Mouse (Mus musculus): ENCODE data around the gene Cx3cr1. TPM values are rescaled to one million over a fixed set of nuclear protein-coding genes. Genes with fewer than 3 reads are reported as not detected.

Cx3cr1 gene
- polyA plus RNA-seq, 1 experiment from 2014 or later = 6.1 TPM

- no peaks in the 10 kb centered on the region for H3K36me3 ChIP-seq (replicated peaks)
- no peaks in the 10 kb centered on the region for H3K27me3 ChIP-seq (replicated peaks; ENCODE audit: low read depth, poor library complexity, severe bottlenecking)
- H3K4me3 ChIP-seq = no peak overlapping the region
- no peaks in the 10 kb centered on the region for H3K4me1 ChIP-seq
- DNase-seq (ENCODE audit: low spot score) = no peak
- 86% methylated on average over 7 of the region's 7 CpGs for WGBS
- no peaks in the 10 kb centered on the region for H3K9me3 ChIP-seq
- H3K27ac ChIP-seq (replicated peaks) = no peak overlapping the region
Observed at GRCm38 (mm10) chr9:120043115-120043514, 26.6 kb downstream of the Cx3cr1 start.

GRCm38 (mm10) chr9:120037414-120037813 lies 32.3 kb downstream of the Cx3cr1 start:
- no peaks in the 10 kb centered on the region for H3K4me1 ChIP-seq
- no peak overlapping the region for H3K4me3 ChIP-seq
- DNase-seq (ENCODE audit: low spot score) = no peak
- WGBS = 85% methylated on average over 7 of the region's 7 CpGs
- H3K9me3 ChIP-seq = no peaks in the 10 kb centered on the region
- no peak overlapping the region for H3K27ac ChIP-seq (replicated peaks)
- H3K36me3 ChIP-seq (replicated peaks) = no peaks in the 10 kb centered on the region
- no peaks in the 10 kb centered on the region for H3K27me3 ChIP-seq (replicated peaks; ENCODE audit: low read depth, poor library complexity, severe bottlenecking)

DNA sequence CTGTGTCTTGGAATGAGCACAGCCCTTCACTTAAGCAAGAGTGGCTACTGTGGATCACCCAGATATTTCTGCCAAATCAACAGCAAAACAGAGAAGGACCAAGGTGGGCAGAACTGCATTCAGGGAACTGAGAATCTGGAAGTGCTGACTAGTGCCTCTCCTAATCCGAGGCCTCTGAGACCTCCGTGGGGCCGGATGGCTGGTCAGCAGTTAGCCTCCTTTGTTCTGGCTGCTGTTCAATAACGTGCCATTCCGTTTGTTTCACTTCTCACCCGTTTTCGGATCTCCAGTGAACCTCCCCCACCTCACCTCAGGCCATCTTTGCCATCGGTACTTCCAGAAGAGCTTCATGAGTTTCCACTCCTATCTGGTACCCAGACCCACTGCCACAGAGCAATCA lies 35.3 kb downstream of the Cx3cr1 start:
- H3K4me1 ChIP-seq = no peaks in the 10 kb centered on the region
- no peak for DNase-seq (ENCODE audit: low spot score)
- no peak overlapping the region for H3K27ac ChIP-seq (replicated peaks)
- H3K27me3 ChIP-seq (replicated peaks; ENCODE audit: low read depth, poor library complexity, severe bottlenecking) = no peaks in the 10 kb centered on the region
- no peaks in the 10 kb centered on the region for H3K36me3 ChIP-seq (replicated peaks)
- WGBS = 76% methylated on average over 8 of the region's 8 CpGs
- H3K9me3 ChIP-seq = no peaks in the 10 kb centered on the region
- H3K4me3 ChIP-seq = no peak overlapping the region

GRCm38 (mm10) chr9:120032710-120033109 lies 37.0 kb downstream of the Cx3cr1 start:
- no peaks in the 10 kb centered on the region for H3K27me3 ChIP-seq (replicated peaks; ENCODE audit: low read depth, poor library complexity, severe bottlenecking)
- 88% methylated on average over 6 of the region's 6 CpGs for whole genome bisulfite sequencing
- no peaks in the 10 kb centered on the region for H3K9me3 ChIP-seq
- H3K4me1 ChIP-seq = peaks cover under 1% of the 10 kb centered on the region; the same call in 1 of the 2 replicates
- DNase-seq (ENCODE audit: low spot score) = no peak
- no peaks in the 10 kb centered on the region for H3K36me3 ChIP-seq (replicated peaks)
- H3K27ac ChIP-seq (replicated peaks) = no peak overlapping the region
- H3K4me3 ChIP-seq = no peak overlapping the region

DNA sequence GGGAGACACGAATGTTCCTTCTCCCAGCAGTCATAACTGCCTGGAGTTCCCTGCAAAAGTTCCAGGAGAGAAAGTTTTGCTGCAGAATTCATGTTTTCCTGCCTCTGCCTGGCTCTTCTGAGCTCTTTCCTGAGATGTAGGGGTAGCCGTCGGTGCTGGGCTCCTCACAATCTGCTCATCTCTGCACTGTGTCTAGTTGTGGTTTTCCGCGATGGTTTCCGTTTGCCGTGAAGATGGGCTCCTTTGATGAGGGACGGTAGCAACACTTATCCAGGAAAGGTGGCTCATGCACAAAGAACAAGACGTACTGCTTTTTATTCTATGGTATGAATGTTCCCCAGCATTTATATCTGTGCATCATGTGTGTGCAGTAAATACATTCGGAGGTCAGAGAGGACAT lies 39.3 kb downstream of the Cx3cr1 start:
- H3K9me3 ChIP-seq = no peaks in the 10 kb centered on the region
- H3K4me3 ChIP-seq = no peak overlapping the region
- no peaks in the 10 kb centered on the region for H3K36me3 ChIP-seq (replicated peaks)
- no peaks in the 10 kb centered on the region for H3K27me3 ChIP-seq (replicated peaks; ENCODE audit: low read depth, poor library complexity, severe bottlenecking)
- no peak overlapping the region for H3K27ac ChIP-seq (replicated peaks)
- DNase-seq (ENCODE audit: low spot score) = no peak
- WGBS = 85% methylated on average over 10 of the region's 10 CpGs
- H3K4me1 ChIP-seq = peaks cover 6% of the 10 kb centered on the region; the same call in 1 of the 2 replicates

- no peak overlapping the region for H3K27ac ChIP-seq (replicated peaks)
- peaks cover 6% of the 10 kb centered on the region; the same call in 1 of the 2 replicates for H3K4me1 ChIP-seq
- no peak for DNase-seq (ENCODE audit: low spot score)
- no peaks in the 10 kb centered on the region for H3K9me3 ChIP-seq
- no peaks in the 10 kb centered on the region for H3K27me3 ChIP-seq (replicated peaks; ENCODE audit: low read depth, poor library complexity, severe bottlenecking)
- no peak overlapping the region for H3K4me3 ChIP-seq
- no peaks in the 10 kb centered on the region for H3K36me3 ChIP-seq (replicated peaks)
- 90% methylated on average over 6 of the region's 6 CpGs for WGBS
Observed at GRCm38 (mm10) chr9:120029880-120030279, 39.8 kb downstream of the Cx3cr1 start.

- Histone ChIP-seq H3K27me3 (replicated peaks; ENCODE audit: low read depth, poor library complexity, severe bottlenecking) (no peaks in the 10 kb centered on the region), H3K27ac (replicated peaks) (peak overlapping the region; percentile 40; the same call in 1 of the 2 replicates), H3K9me3 (no peaks in the 10 kb centered on the region), H3K36me3 (replicated peaks) (no peaks in the 10 kb centered on the region), H3K4me3 (no peak overlapping the region), H3K4me1 (peaks cover 6% of the 10 kb centered on the region; the same call in 1 of the 2 replicates)
- peak; percentile 65 for DNase-seq (ENCODE audit: low spot score)
- WGBS = 32% methylated on average over 14 of the region's 14 CpGs
Observed at GRCm38 (mm10) chr9:120027401-120028151, 42.1 kb downstream of the Cx3cr1 start.

- 81% methylated on average over 5 of the region's 5 CpGs for WGBS
- Histone ChIP-seq H3K9me3 (no peaks in the 10 kb centered on the region), H3K36me3 (replicated peaks) (no peaks in the 10 kb centered on the region), H3K27ac (replicated peaks) (no peak overlapping the region), H3K4me1 (peaks cover 27% of the 10 kb centered on the region), H3K27me3 (replicated peaks; ENCODE audit: low read depth, poor library complexity, severe bottlenecking) (no peaks in the 10 kb centered on the region), H3K4me3 (no peak overlapping the region)
- no peak for DNase-seq (ENCODE audit: low spot score)
Observed at GRCm38 (mm10) chr9:120024625-120025024, 45.1 kb downstream of the Cx3cr1 start.

DNA sequence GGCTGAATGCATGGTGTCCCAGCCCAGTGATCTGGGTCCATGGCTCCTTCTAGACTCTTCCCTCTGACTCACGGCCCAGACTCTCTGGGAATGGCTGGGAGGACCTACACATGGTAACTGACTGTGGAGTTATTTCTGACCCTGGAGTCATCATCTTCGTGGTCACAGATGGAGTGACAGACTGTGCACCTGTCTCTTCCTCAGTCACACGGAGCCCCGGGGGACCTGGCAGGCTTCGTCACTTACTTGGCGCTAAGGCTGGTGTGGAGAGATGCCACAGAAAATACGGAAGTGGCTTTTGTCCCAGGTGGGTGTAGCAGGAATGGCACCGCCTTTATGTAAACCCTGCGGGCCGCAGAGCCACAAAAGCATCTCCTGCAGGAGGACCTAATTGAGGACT lies 45.5 kb downstream of the Cx3cr1 start:
- Histone ChIP-seq H3K4me1 (peaks cover 27% of the 10 kb centered on the region), H3K36me3 (replicated peaks) (no peaks in the 10 kb centered on the region), H3K4me3 (no peak overlapping the region), H3K27ac (replicated peaks) (no peak overlapping the region), H3K27me3 (replicated peaks; ENCODE audit: low read depth, poor library complexity, severe bottlenecking) (no peaks in the 10 kb centered on the region), H3K9me3 (no peaks in the 10 kb centered on the region)
- 82% methylated on average over 10 of the region's 10 CpGs for WGBS
- no peak for DNase-seq (ENCODE audit: low spot score)

DNA sequence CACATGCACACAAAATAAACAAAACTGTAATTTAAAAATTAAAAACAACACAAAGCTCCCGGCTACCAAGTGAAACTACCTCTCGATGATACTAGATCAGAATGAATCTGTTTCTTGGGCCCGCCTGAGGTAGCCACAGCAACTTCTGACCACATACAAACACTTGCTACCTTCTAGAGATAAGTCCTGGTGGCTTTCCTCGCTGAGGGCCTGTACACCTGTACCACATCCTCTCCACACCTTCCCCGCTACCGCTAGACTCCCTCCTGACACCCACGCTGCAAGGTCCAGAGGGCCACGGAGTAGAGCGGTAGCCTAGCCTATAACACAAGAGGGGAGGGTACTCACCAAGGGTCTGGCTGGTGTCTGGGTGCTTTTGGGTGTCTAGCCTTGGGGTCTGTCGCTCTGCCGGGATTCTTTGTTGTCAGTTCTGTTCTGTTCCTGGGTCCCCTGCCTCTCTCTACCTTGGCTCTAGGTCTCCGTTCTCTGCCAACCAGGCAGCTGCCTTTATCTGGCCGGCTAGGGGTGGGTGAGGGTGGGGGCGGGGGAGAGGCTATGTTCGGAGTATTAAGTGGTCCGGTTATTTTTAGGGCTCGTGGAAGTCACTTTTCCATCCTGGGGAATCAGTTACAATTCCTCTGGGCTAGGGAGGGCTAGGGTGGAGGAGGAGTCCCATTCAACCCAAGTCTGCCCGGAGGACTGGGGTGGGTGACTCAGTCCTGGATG lies 46.4 kb downstream of the Cx3cr1 start, which contains the start of gene Xirp1:
TSS of gene Xirp1 (minus strand) at position 513 of the 726 bp plus-strand sequence.
- Histone ChIP-seq H3K9me3 (no peaks in the 10 kb centered on the region), H3K27ac (replicated peaks) (no peak within 1 kb of the TSS; the same call in 1 of the 2 replicates), H3K27me3 (replicated peaks; ENCODE audit: low read depth, poor library complexity, severe bottlenecking) (no peaks in the 10 kb centered on the region), H3K4me1 (peaks cover 27% of the 10 kb centered on the region), H3K36me3 (replicated peaks) (no peaks in the 10 kb centered on the region), H3K4me3 (no peak within 1 kb of the TSS)
- 88% methylated on average over 18 of the region's 18 CpGs for WGBS
- DNase-seq (ENCODE audit: low spot score) = no peak

DNA sequence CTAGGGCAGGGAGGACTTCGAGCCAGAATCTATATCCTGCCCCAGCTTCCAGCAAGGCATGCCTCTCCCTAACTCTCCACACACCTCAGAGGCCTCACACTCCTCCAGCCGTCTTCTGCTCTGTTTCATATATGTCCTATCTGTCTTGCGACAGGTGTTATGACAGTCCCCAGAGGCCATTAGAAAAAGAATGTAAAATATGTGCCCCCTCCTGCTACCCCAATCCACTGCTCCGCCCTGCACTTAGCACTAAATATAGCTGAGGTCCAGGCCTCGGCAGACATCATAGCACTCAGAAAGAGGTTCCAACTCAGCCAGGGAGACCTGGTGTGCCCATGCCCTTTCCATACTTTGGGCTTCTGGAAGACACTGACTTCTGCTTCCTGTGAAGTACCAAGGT lies 48.5 kb downstream of the Cx3cr1 start:
- WGBS = 75% methylated on average over 5 of the region's 5 CpGs
- Histone ChIP-seq H3K4me3 (no peak overlapping the region), H3K9me3 (no peaks in the 10 kb centered on the region), H3K36me3 (replicated peaks) (no peaks in the 10 kb centered on the region), H3K27me3 (replicated peaks; ENCODE audit: low read depth, poor library complexity, severe bottlenecking) (no peaks in the 10 kb centered on the region), H3K4me1 (peaks cover 26% of the 10 kb centered on the region), H3K27ac (replicated peaks) (no peak overlapping the region)
- no peak for DNase-seq (ENCODE audit: low spot score)

- Histone ChIP-seq H3K4me1 (peaks cover 26% of the 10 kb centered on the region), H3K36me3 (replicated peaks) (no peaks in the 10 kb centered on the region), H3K9me3 (no peaks in the 10 kb centered on the region), H3K27ac (replicated peaks) (no peak overlapping the region), H3K4me3 (no peak overlapping the region), H3K27me3 (replicated peaks; ENCODE audit: low read depth, poor library complexity, severe bottlenecking) (no peaks in the 10 kb centered on the region)
- DNase-seq (ENCODE audit: low spot score) = peak; percentile 73
- WGBS = 50% methylated on average over 7 of the region's 7 CpGs
Observed at GRCm38 (mm10) chr9:120020285-120020890, 49.3 kb downstream of the Cx3cr1 start.

All from embryonic facial prominence, embryonic 10.5 days (tissue).